Mouse (Mus musculus) lung, postnatal 0 days (tissue): ENCODE measurements around the gene Ciao2b.

Experiments
- CTCF ChIP-seq: IDR thresholded peaks from 2 replicates; pipeline ENCODE4 v1.5.1; 2016; ENCODE audit warnings: antibody characterized with exemption, mild to moderate bottlenecking
- EP300 ChIP-seq: IDR thresholded peaks from 2 replicates; pipeline ENCODE4 v1.6.1; 2016; ENCODE audit warnings: antibody characterized with exemption, mild to moderate bottlenecking, control low read depth

DNA sequence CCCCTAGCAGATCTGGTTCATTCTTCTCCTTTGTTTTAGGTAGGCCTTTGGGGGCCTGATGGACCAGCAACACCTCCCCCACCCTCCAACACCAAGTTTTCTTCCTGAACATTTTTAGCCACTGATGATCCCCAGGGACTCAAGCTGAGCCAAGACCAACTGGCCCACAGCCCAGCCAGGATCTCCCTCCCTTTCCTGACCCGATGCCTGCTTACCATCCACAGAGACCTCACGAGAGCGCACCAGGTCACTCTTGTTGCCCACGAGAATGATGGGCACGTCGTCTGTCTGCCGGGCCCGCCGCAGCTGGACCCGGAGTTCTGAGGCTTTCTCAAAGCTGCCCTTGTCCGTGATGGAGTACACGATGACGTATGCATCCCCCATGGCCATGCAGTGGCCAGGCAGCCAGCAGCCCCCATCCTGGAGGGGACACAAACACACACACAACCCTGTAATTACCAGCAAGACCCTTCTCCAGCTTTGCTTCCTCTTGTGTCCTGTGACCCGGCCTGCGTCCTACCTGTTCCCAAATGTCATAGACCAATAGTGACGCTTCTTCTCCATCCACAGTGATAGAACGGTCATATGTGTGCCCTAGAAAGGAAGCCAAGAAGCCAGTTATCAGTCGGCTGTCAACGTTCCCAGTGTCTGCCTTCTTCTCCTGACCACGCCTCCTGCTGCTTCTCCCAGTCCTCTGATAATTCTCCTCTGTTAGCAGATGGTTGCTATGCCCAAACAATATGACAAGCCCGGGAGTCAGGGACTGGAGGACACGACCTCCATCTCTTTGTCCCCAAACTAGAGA, 12.3 kb downstream of the Ciao2b start:
- TF ChIP-seq EP300 (no peak), CTCF (no peak)
